In genomic region chr17:67950523-67951213, GRCm38 (mm10) we compare ENCODE assay signal across 9 mouse cellular contexts. TPM values are rescaled to one million over a fixed set of nuclear protein-coding genes. Genes with fewer than 3 reads are reported as not detected.
DNase-seq lines count a peak whose midpoint lies in the region; ATAC-seq and TF ChIP-seq lines count a peak whose summit lies in the region.
"Had no signal": no experiment of that assay in that cellular context is flagged by ENCODE, and none has a peak within 500 bp of the region (broad histone marks: within the 10 kb centered on the region; RNA-seq: fewer than 3 reads in every experiment).

No protein-coding gene starts in this region.

- H3K36me3 ChIP-seq in kidney, embryonic 14.5 days (ENCODE audit: control insufficient read depth, insufficient read depth, low read length), result no peaks in the 10 kb centered on the region
- no peaks in the 10 kb centered on the region for H3K36me3 ChIP-seq in heart, embryonic 16.5 days (ENCODE audit: control insufficient read depth, insufficient read depth)
- H3K36me3 ChIP-seq in limb, embryonic 14.5 days (ENCODE audit: control insufficient read depth, insufficient read depth, low read length), result no peaks in the 10 kb centered on the region
- H3K36me3 ChIP-seq: midbrain, embryonic 15.5 days had no signal

- no peaks in the 10 kb centered on the region for H3K9me3 ChIP-seq in kidney, embryonic 14.5 days (ENCODE audit: control insufficient read depth, low read length)
- no peaks in the 10 kb centered on the region for H3K9me3 ChIP-seq in heart, embryonic 16.5 days (replicated peaks; ENCODE audit: control insufficient read depth, low read length)
- H3K9me3 ChIP-seq in limb, embryonic 14.5 days (ENCODE audit: control insufficient read depth, low read length), result no peaks in the 10 kb centered on the region
- H3K9me3 ChIP-seq: midbrain, embryonic 15.5 days had no signal

- no peak for ATAC-seq in kidney, embryonic 14.5 days (ENCODE audit: low FRiP score, low TSS enrichment)
- no peak for ATAC-seq in heart, embryonic 16.5 days (replicated peaks; ENCODE audit: extremely low read depth, insufficient read depth, low FRiP score)
- ATAC-seq in limb, embryonic 14.5 days (ENCODE audit: low FRiP score, low read depth), result peak; percentile 77
- ATAC-seq: midbrain, embryonic 15.5 days had no signal

- peak overlapping the region; percentile 32 for H3K4me3 ChIP-seq in kidney, embryonic 14.5 days (ENCODE audit: low read length)
- peak overlapping the region; percentile 33 for H3K4me3 ChIP-seq in heart, embryonic 16.5 days (ENCODE audit: low read length)
- peak overlapping the region; percentile 44 for H3K4me3 ChIP-seq in limb, embryonic 14.5 days (replicated peaks; ENCODE audit: low read length)
- H3K4me3 ChIP-seq: midbrain, embryonic 15.5 days had no signal

- peak; percentile 52; the same call in 1 of the 2 replicates for TF ChIP-seq POLR2A in limb, embryonic 14.5 days (IDR thresholded peaks at IDR 0.05; ENCODE audit: borderline replicate concordance, extremely low read depth, insufficient read depth, insufficient read length)

- peaks cover 40% of the 10 kb centered on the region for H3K4me1 ChIP-seq in kidney, embryonic 14.5 days (ENCODE audit: control insufficient read depth, insufficient read depth, low read length)
- H3K4me1 ChIP-seq in heart, embryonic 16.5 days (ENCODE audit: control insufficient read depth, insufficient read depth, low read length), result peaks cover 11% of the 10 kb centered on the region; the same call in 1 of the 2 replicates
- peaks cover 68% of the 10 kb centered on the region for H3K4me1 ChIP-seq in limb, embryonic 14.5 days (ENCODE audit: control insufficient read depth, insufficient read depth, low read length)
- H3K4me1 ChIP-seq: midbrain, embryonic 15.5 days had no signal

- no peak for DNase-seq in kidney, adult 9 months
- peak; percentile 72 for DNase-seq in embryo, embryonic 11 days
- peak; percentile 88 for DNase-seq in limb, embryonic 14.5 days (ENCODE audit: low spot score)
- DNase-seq in right cerebral cortex, postnatal 25 days, result no peak
- DNase-seq in spleen, postnatal 10 days (ENCODE audit: low spot score in 2 of 2), result no peak
- DNase-seq in thymus, postnatal 0 days (ENCODE audit: low spot score), result no peak

- peak overlapping the region; percentile 88 for H3K27ac ChIP-seq in kidney, embryonic 14.5 days (ENCODE audit: low read depth, low read length)
- H3K27ac ChIP-seq in heart, embryonic 16.5 days (ENCODE audit: low read length), result peak overlapping the region; percentile 72
- H3K27ac ChIP-seq in limb, embryonic 14.5 days (replicated peaks; ENCODE audit: low read depth, low read length), result peak overlapping the region; percentile 94
- H3K27ac ChIP-seq: midbrain, embryonic 15.5 days had no signal

- H3K9ac ChIP-seq in kidney, embryonic 14.5 days (ENCODE audit: low read depth, low read length), result peak overlapping the region; percentile 58
- peak overlapping the region; percentile 59 for H3K9ac ChIP-seq in heart, embryonic 16.5 days (ENCODE audit: low read length)
- H3K9ac ChIP-seq in limb, embryonic 14.5 days (ENCODE audit: low read depth, low read length, severe bottlenecking), result peak overlapping the region; percentile 61
- H3K9ac ChIP-seq: midbrain, embryonic 15.5 days had no signal

- H3K27me3 ChIP-seq in kidney, embryonic 14.5 days (ENCODE audit: control insufficient read depth, insufficient read depth, low read length), result no peaks in the 10 kb centered on the region
- no peaks in the 10 kb centered on the region for H3K27me3 ChIP-seq in heart, embryonic 16.5 days (ENCODE audit: control insufficient read depth, insufficient read depth, low read length)
- no peaks in the 10 kb centered on the region for H3K27me3 ChIP-seq in limb, embryonic 14.5 days (ENCODE audit: control insufficient read depth, insufficient read depth, low read length)
- H3K27me3 ChIP-seq: midbrain, embryonic 15.5 days had no signal

- 32% methylated on average over 11 of the region's 11 CpGs for WGBS in kidney, embryonic 14.5 days
- 40% methylated on average over 11 of the region's 11 CpGs for WGBS in heart, embryonic 16.5 days
- WGBS in limb, embryonic 14.5 days, result 14% methylated on average over 11 of the region's 11 CpGs

- peak overlapping the region; percentile 41 for H3K4me2 ChIP-seq in kidney, embryonic 14.5 days (replicated peaks; ENCODE audit: low read depth, low read length)
- peak overlapping the region; percentile 38 for H3K4me2 ChIP-seq in heart, embryonic 16.5 days (ENCODE audit: low read depth, low read length)
- peak overlapping the region; percentile 62 for H3K4me2 ChIP-seq in limb, embryonic 14.5 days (replicated peaks; ENCODE audit: low read depth, low read length, severe bottlenecking)
- H3K4me2 ChIP-seq: midbrain, embryonic 15.5 days had no signal

RNA-seq across cellular contexts. Expression of gene Arhgap28, which starts 53.3 kb away (rescaled TPM):
- 13.8 and 28.2 TPM in 2 replicates for polyA plus RNA-seq in kidney, embryonic 14.5 days (2014; fragmentation: Nextera tagmentation; extraction: Ambion mirVana)
- polyA plus RNA-seq in heart, embryonic 16.5 days (2015; fragmentation: Nextera tagmentation; extraction: Ambion mirVana), result 10.5 and 11.6 TPM in 2 replicates
- 42.8 and 46.5 TPM in 2 replicates for polyA plus RNA-seq in limb, embryonic 14.5 days (2012; rRNA removed)
- 55.2 and 65.4 TPM in 2 replicates for polyA plus RNA-seq in limb, embryonic 14.5 days (2014; fragmentation: Nextera tagmentation; extraction: Ambion mirVana)
- polyA plus RNA-seq in thymus, postnatal 0 days (2015; fragmentation: Nextera tagmentation; extraction: Ambion mirVana), result 0.82 and 1.0 TPM in 2 replicates

Comparison
In these comparisons a context has a peak if more than half of its experiments do, and no peak if none do; other contexts are left out.
1. DNase-seq: peak in embryo, embryonic 11 days (single experiment) and limb, embryonic 14.5 days (single experiment); none in kidney, adult 9 months (single experiment), right cerebral cortex, postnatal 25 days (single experiment), spleen, postnatal 10 days (0 of 2) and thymus, postnatal 0 days (single experiment).
2. Peak in every context shown above with its lines, with median percentiles within 50 percentile points of each other: H3K27ac ChIP-seq, H3K4me2 ChIP-seq, H3K4me3 ChIP-seq and H3K9ac ChIP-seq.